Mouse (Mus musculus) limb, embryonic 14.5 days (tissue): ENCODE data around the gene Mmd. TPM values are rescaled to one million over a fixed set of nuclear protein-coding genes. Genes with fewer than 3 reads are reported as not detected.

Experiments used
- ATAC-seq: fragments of 200-750 bp; cut with Nextera tagmentation; 2 replicates; pipeline ENCODE4 v1.8.0; 2017; ENCODE audit warnings: low read depth, moderate number of reproducible peaks, moderate TSS enrichment; ENCODE audit not compliant: low FRiP score
- DNase-seq: peaks from one replicate; pipeline ENCODE4 v3.0.0-alpha.2; 2015; ENCODE audit warnings: low spot score
- H3K27ac ChIP-seq: fragments of 300-500 bp; sonication (generic); replicated peaks from 2 replicates; pipeline ENCODE4 v1.5.1; 2014; ENCODE audit warnings: low read depth, mild to moderate bottlenecking, low read length, moderate library complexity, mixed read lengths
- H3K27me3 ChIP-seq: fragments of 300-500 bp; sonication (generic); 2 replicates; pipeline ENCODE4 v1.6.1; 2014; ENCODE audit warnings: low read length, mixed read lengths; ENCODE audit not compliant: control insufficient read depth, insufficient read depth
- H3K36me3 ChIP-seq: fragments of 300-500 bp; sonication (generic); 2 replicates; pipeline ENCODE4 v1.6.1; 2014; ENCODE audit warnings: mild to moderate bottlenecking, low read length, moderate library complexity, mixed read lengths; ENCODE audit not compliant: control insufficient read depth, insufficient read depth
- H3K4me1 ChIP-seq: fragments of 300-500 bp; sonication (generic); 2 replicates; pipeline ENCODE4 v1.6.1; 2014; ENCODE audit warnings: antibody characterized with exemption, low read length, mixed read lengths; ENCODE audit not compliant: control insufficient read depth, insufficient read depth
- H3K4me2 ChIP-seq: fragments of 300-500 bp; sonication (generic); replicated peaks from 2 replicates; pipeline ENCODE4 v1.6.1; 2014; ENCODE audit warnings: low read depth, mild to moderate bottlenecking, low read length, moderate library complexity; ENCODE audit not compliant: severe bottlenecking
- H3K4me3 ChIP-seq: fragments of 300-500 bp; sonication (generic); replicated peaks from 2 replicates; pipeline ENCODE4 v1.5.1; 2014; ENCODE audit warnings: low read length
- H3K9ac ChIP-seq: fragments of 300-500 bp; sonication (generic); 2 replicates; pipeline ENCODE4 v1.6.1; 2014; ENCODE audit warnings: mild to moderate bottlenecking, low read depth, low read length, moderate library complexity; ENCODE audit not compliant: severe bottlenecking
- H3K9me3 ChIP-seq: fragments of 300-500 bp; sonication (generic); 2 replicates; pipeline ENCODE4 v1.6.1; 2016; ENCODE audit warnings: low read length; ENCODE audit not compliant: control insufficient read depth
- POLR2A ChIP-seq: fragments of 200-500 bp; IDR thresholded peaks from 2 replicates; pipeline ENCODE4 v1.8.0; 2012; ENCODE audit warnings: inconsistent platforms, mild to moderate bottlenecking, moderate library complexity, borderline replicate concordance; ENCODE audit not compliant: insufficient read depth, insufficient read length; ENCODE audit errors: extremely low read depth
- WGBS: fragments of 180-500 bp; shearing (Covaris S2); extraction: QIAGEN DNeasy Blood & Tissue Kit; methylation state at CpG from one replicate; pipeline ENCODE4 v1.1.7; 2014; 5-methylcytosine and 5-hydroxymethylcytosine counted together
- polyA plus RNA-seq, 2 experiments: library from polyadenylated mRNA; depleted of rRNA in 1 of 2; stranded (reverse) in 1 of 2; unstranded in 1 of 2; fragments of >200 nt; fragmentation: Nextera tagmentation in 1 of 2; extraction: Ambion mirVana in 1 of 2; gene quantifications; 2 replicates each; pipeline versions ENCODE4 v1.2.1 to v1.2.3; 2012 to 2014

Gene Mmd
- polyA plus RNA-seq, 2 experiments: 24.1 to 26.1 TPM

DNA sequence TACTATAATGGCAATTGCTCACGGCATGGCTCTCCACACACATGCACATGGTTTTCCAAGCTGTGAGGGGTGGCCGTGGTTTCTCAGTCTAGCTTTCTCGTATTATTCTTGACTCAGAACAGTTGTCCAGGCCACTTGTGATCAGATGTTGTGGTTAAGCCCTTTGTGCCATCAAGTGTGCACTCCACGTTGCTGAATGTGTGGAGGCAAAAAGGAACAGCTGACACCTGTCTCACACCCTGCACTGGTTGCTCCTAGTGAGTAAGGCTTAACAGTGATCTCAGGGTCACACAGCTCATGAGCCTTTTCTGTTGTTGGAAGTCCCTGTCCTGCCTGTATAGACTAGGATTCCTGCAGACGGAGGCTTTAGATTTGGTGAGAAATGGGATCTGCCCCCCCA, 56.8 kb downstream of the Mmd start:
- no peak for TF ChIP-seq POLR2A
- no peaks in the 10 kb centered on the region for H3K9me3 ChIP-seq
- H3K9ac ChIP-seq: no peak overlapping the region
- no peak overlapping the region for H3K4me2 ChIP-seq
- no peak overlapping the region for H3K27ac ChIP-seq
- H3K4me1 ChIP-seq: no peaks in the 10 kb centered on the region
- no peaks in the 10 kb centered on the region for H3K27me3 ChIP-seq
- no peaks in the 10 kb centered on the region for H3K36me3 ChIP-seq
- DNase-seq (no peak), ATAC-seq (0 out of 2 replicates have a peak, but pooled peaks have one; percentile 34)
- WGBS: 81% methylated on average over 5 of the region's 5 CpGs
- no peak overlapping the region for H3K4me3 ChIP-seq

DNA sequence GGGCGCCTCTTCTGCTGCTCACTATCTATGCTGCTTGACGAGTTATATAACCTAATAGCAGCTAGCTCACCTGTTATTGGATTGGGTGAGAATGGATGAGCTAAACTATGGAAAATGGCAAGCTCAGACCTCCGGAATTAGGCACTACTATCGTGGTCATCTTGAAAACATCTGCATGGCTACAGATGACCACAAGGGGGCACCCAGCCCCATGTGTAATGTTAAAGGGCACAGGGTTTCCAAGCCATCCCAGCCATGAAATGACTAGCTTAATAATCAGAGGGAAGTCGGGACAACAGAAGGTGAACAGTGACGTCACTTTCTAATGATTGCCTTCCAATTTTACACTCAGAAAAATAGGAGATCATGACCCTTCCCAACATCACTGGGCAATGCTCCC, 57.7 kb downstream of the Mmd start:
- 60% methylated on average over 6 of the region's 6 CpGs for WGBS
- Histone ChIP-seq H3K4me2 (no peak overlapping the region), H3K9ac (no peak overlapping the region), H3K4me3 (no peak overlapping the region), H3K36me3 (no peaks in the 10 kb centered on the region), H3K4me1 (no peaks in the 10 kb centered on the region), H3K27ac (no peak overlapping the region), H3K27me3 (no peaks in the 10 kb centered on the region), H3K9me3 (no peaks in the 10 kb centered on the region)
- DNase-seq (peak; percentile 52), ATAC-seq (no peak)
- TF ChIP-seq POLR2A: no peak

GRCm38 (mm10) chr11:90314606-90315005, 65.3 kb downstream of the Mmd start:
- 92% methylated on average over 3 of the region's 3 CpGs for WGBS
- H3K9me3 ChIP-seq: no peaks in the 10 kb centered on the region
- ATAC-seq: no peak
- DNase-seq: no peak
- no peak overlapping the region for H3K9ac ChIP-seq
- no peaks in the 10 kb centered on the region for H3K4me1 ChIP-seq
- no peak overlapping the region for H3K4me3 ChIP-seq
- no peak for TF ChIP-seq POLR2A
- H3K4me2 ChIP-seq: no peak overlapping the region
- no peaks in the 10 kb centered on the region for H3K27me3 ChIP-seq
- H3K27ac ChIP-seq: no peak overlapping the region
- no peaks in the 10 kb centered on the region for H3K36me3 ChIP-seq

DNA sequence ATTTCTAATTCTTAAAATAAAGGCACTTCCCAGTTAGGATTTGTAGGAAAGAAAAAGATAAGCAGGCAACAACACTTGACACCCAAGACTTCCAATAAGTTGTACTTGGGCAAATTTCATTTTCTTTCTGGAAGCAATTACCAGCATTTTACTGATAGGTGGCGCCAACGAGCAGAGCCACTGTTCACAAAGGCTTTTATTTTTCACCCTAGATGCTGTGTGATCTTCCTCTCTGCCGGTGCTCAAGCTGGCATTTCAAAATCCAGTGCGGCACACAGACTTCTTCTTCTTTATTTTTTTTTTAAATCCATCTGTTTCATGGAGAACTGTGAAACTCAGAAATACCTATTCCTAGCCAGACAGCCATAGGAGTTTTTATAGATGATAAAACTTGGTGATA, 68.2 kb downstream of the Mmd start:
- ATAC-seq (no peak), DNase-seq (peak; percentile 59)
- Histone ChIP-seq H3K4me1 (no peaks in the 10 kb centered on the region), H3K4me2 (no peak overlapping the region), H3K4me3 (no peak overlapping the region), H3K9me3 (no peaks in the 10 kb centered on the region), H3K27ac (no peak overlapping the region), H3K27me3 (no peaks in the 10 kb centered on the region), H3K9ac (no peak overlapping the region), H3K36me3 (no peaks in the 10 kb centered on the region)
- TF ChIP-seq POLR2A: no peak
- 25% methylated on average over 4 of the region's 4 CpGs for WGBS

- H3K4me3 ChIP-seq: no peak overlapping the region
- H3K27me3 ChIP-seq: no peaks in the 10 kb centered on the region
- ATAC-seq: no peak
- H3K27ac ChIP-seq: no peak overlapping the region
- no peaks in the 10 kb centered on the region for H3K9me3 ChIP-seq
- WGBS: 66% methylated on average over 7 of the region's 7 CpGs
- H3K4me1 ChIP-seq: no peaks in the 10 kb centered on the region
- H3K9ac ChIP-seq: no peak overlapping the region
- H3K4me2 ChIP-seq: no peak overlapping the region
- DNase-seq: no peak
- TF ChIP-seq POLR2A: no peak
- no peaks in the 10 kb centered on the region for H3K36me3 ChIP-seq
Measured at GRCm38 (mm10) chr11:90320922-90321321, 71.7 kb downstream of the Mmd start.

DNA sequence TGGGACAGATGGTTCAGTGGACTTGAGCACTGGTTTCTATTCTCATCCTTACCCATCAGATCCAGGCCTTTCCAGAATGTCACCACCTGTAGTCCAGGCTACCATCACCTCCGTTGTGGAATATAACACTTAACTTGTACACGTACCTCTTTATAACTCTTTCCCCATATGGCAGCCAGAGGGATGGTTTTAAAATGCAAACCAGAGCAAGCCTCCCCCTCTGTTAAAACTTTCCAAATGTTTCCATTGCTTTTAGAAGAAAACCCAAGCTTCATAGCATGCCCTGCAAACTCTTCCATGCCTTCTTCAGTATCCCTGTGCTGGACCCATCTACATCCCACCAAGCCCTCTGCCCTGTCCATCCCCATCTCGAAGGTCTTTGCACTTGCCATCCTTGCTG, 75.3 kb downstream of the Mmd start:
- no peak overlapping the region for H3K4me3 ChIP-seq
- H3K27ac ChIP-seq: no peak overlapping the region
- DNase-seq: no peak
- H3K4me2 ChIP-seq: no peak overlapping the region
- H3K36me3 ChIP-seq: no peaks in the 10 kb centered on the region
- WGBS: 52% methylated on average over 3 of the region's 3 CpGs
- no peaks in the 10 kb centered on the region for H3K9me3 ChIP-seq
- H3K9ac ChIP-seq: no peak overlapping the region
- ATAC-seq: no peak
- no peaks in the 10 kb centered on the region for H3K4me1 ChIP-seq
- TF ChIP-seq POLR2A: no peak
- no peaks in the 10 kb centered on the region for H3K27me3 ChIP-seq
